Mouse (Mus musculus) ES-E14 (cell line): ENCODE results near the gene Pml.

Experiments
- CHD2 ChIP-seq: IDR thresholded peaks from 2 replicates; pipeline ENCODE4 v1.6.1; 2014; ENCODE audit warnings: mild to moderate bottlenecking, low read depth, low read length, inconsistent platforms
- HCFC1 ChIP-seq: IDR thresholded peaks from 2 replicates; pipeline ENCODE4 v1.6.1; 2012; ENCODE audit warnings: low read length, inconsistent platforms, borderline replicate concordance; ENCODE audit not compliant: insufficient read depth
- MAFK ChIP-seq: IDR thresholded peaks from 2 replicates; pipeline ENCODE4 v1.6.1; 2014; ENCODE audit warnings: mild to moderate bottlenecking, low read depth, low read length, inconsistent platforms; ENCODE audit not compliant: insufficient read depth
- ZC3H11A ChIP-seq: IDR thresholded peaks from 2 replicates; pipeline ENCODE4 v1.6.1; 2012; ENCODE audit warnings: low read depth, mild to moderate bottlenecking, inconsistent platforms, low read length, borderline replicate concordance
- ZNF384 ChIP-seq: IDR thresholded peaks from 2 replicates; pipeline ENCODE4 v1.6.1; 2012; ENCODE audit warnings: low read depth, low read length, inconsistent platforms

- TF ChIP-seq MAFK (no peak), ZNF384 (no peak), CHD2 (no peak), HCFC1 (no peak), ZC3H11A (no peak)
Measured at GRCm38 (mm10) chr9:58255704-58256685, 6.4 kb upstream of the Pml start.
